Mouse (Mus musculus): ENCODE data around the gene Crcp.

GRCm38 (mm10) chr5:130055688-130056087, 26.6 kb downstream of the Crcp start:
- TF ChIP-seq EP300 (IDR thresholded peaks at IDR 0.05; ENCODE audit: low read depth) (no peak), CTCF (IDR thresholded peaks at IDR 0.05; ENCODE audit: low read depth) (no peak)

All from liver, postnatal 0 days (tissue).